Mouse (Mus musculus): ENCODE data around the gene Tut7. TPM values are rescaled to one million over a fixed set of nuclear protein-coding genes. Genes with fewer than 3 reads are reported as not detected.

The Tut7 gene
- total RNA-seq, 2 experiments from 2014 or later: 46.3 to 50.3 TPM

Other genes with a start within 250 kb of the Tut7 start
- 10 to 100 TPM; 29.9 to 33.6 TPM for gene Agtpbp1, start 237.9 kb downstream of the Tut7 start, total RNA-seq (2021)
- gene Naa35, start 237.9 kb downstream of the Tut7 start, total RNA-seq (2021): 10 to 100 TPM; 27.7 to 34.8 TPM
- 10 to 100 TPM; 10.4 to 13.5 TPM for gene Golm1, start 147.3 kb downstream of the Tut7 start, total RNA-seq (2021)
- not detected for gene 4921517D22Rik, start 129.0 kb downstream of the Tut7 start, total RNA-seq (2021)
- not detected for gene Spata31d1a, start 112.8 kb downstream of the Tut7 start, total RNA-seq (2021)
- gene Spata31d1b, start 110.9 kb downstream of the Tut7 start, total RNA-seq (2021): not detected
- not detected for gene Spata31d1d, start 91.4 kb downstream of the Tut7 start, total RNA-seq (2021)
- not detected for gene 1700014D04Rik, start 76.4 kb downstream of the Tut7 start, total RNA-seq (2021)
- gene Isca1, start 53.3 kb downstream of the Tut7 start, total RNA-seq (2021): 100 to 1,000 TPM in 1 of 2 experiments, 10 to 100 TPM in 1; 95.1 to 108 TPM
- not detected for gene Gm49354, start 40.9 kb downstream of the Tut7 start, total RNA-seq (2021)